Mouse (Mus musculus): ENCODE measurements around the gene Nucks1. TPM values are rescaled to one million over a fixed set of nuclear protein-coding genes. Genes with fewer than 3 reads are reported as not detected.
"Not testable (repeated sequence)": the region's sequence is repeated elsewhere in the genome, so short reads cannot be mapped to it uniquely, and the experiment has no call there.

The Nucks1 gene
- polyA plus RNA-seq, 1 experiment, result 4.7 TPM

GRCm38 (mm10) chr1:131891436-131891835 lies 18.9 kb upstream of the Nucks1 start:
- H3K27ac ChIP-seq (ENCODE audit: control insufficient read depth, insufficient read depth, low read depth, low read length), result no peak overlapping the region

GRCm38 (mm10) chr1:131902679-131903078 lies 7.7 kb upstream of the Nucks1 start:
- H3K36me3 ChIP-seq (ENCODE audit: control insufficient read depth, insufficient read depth, low read length), result no peaks in the 10 kb centered on the region
- no peak overlapping the region for H3K4me3 ChIP-seq (ENCODE audit: control insufficient read depth, low read depth, low read length)
- no peak overlapping the region for H3K27ac ChIP-seq (ENCODE audit: control insufficient read depth, insufficient read depth, low read depth, low read length)
- H3K4me1 ChIP-seq (ENCODE audit: control insufficient read depth, insufficient read depth, low read length), result no peaks in the 10 kb centered on the region
- no peaks in the 10 kb centered on the region for H3K27me3 ChIP-seq (ENCODE audit: control insufficient read depth, insufficient read depth, low read length)
- TF ChIP-seq CTCF (IDR thresholded peaks at IDR 0.05; ENCODE audit: control insufficient read depth, insufficient read depth, insufficient replicate concordance, low read depth, low read length) (no peak), POLR2A (IDR thresholded peaks at IDR 0.05; ENCODE audit: control insufficient read depth, low read depth, low read length) (no peak)

More at GRCm38 (mm10) chr1:131891436-131891835, 18.9 kb upstream of the Nucks1 start:
- TF ChIP-seq POLR2A (IDR thresholded peaks at IDR 0.05; ENCODE audit: control insufficient read depth, low read depth, low read length) (no peak), CTCF (IDR thresholded peaks at IDR 0.05; ENCODE audit: control insufficient read depth, insufficient read depth, insufficient replicate concordance, low read depth, low read length) (no peak)
- no peaks in the 10 kb centered on the region for H3K36me3 ChIP-seq (ENCODE audit: control insufficient read depth, insufficient read depth, low read length)
- H3K4me3 ChIP-seq (ENCODE audit: control insufficient read depth, low read depth, low read length), result no peak overlapping the region
- H3K4me1 ChIP-seq (ENCODE audit: control insufficient read depth, insufficient read depth, low read length), result no peaks in the 10 kb centered on the region
- no peaks in the 10 kb centered on the region for H3K27me3 ChIP-seq (ENCODE audit: control insufficient read depth, insufficient read depth, low read length)

GRCm38 (mm10) chr1:131903251-131903650 lies 7.1 kb upstream of the Nucks1 start:
- H3K4me3 ChIP-seq (ENCODE audit: control insufficient read depth, low read depth, low read length), result no peak overlapping the region
- no peaks in the 10 kb centered on the region for H3K4me1 ChIP-seq (ENCODE audit: control insufficient read depth, insufficient read depth, low read length)
- H3K27me3 ChIP-seq (ENCODE audit: control insufficient read depth, insufficient read depth, low read length), result no peaks in the 10 kb centered on the region
- TF ChIP-seq CTCF (IDR thresholded peaks at IDR 0.05; ENCODE audit: control insufficient read depth, insufficient read depth, insufficient replicate concordance, low read depth, low read length), result no peak
- no peak for TF ChIP-seq POLR2A (IDR thresholded peaks at IDR 0.05; ENCODE audit: control insufficient read depth, low read depth, low read length)
- no peaks in the 10 kb centered on the region for H3K36me3 ChIP-seq (ENCODE audit: control insufficient read depth, insufficient read depth, low read length)
- no peak overlapping the region for H3K27ac ChIP-seq (ENCODE audit: control insufficient read depth, insufficient read depth, low read depth, low read length)

- Histone ChIP-seq H3K36me3 (ENCODE audit: control insufficient read depth, insufficient read depth, low read length) (no peaks in the 10 kb centered on the region), H3K4me1 (ENCODE audit: control insufficient read depth, insufficient read depth, low read length) (no peaks in the 10 kb centered on the region), H3K4me3 (ENCODE audit: control insufficient read depth, low read depth, low read length) (no peak overlapping the region), H3K27me3 (ENCODE audit: control insufficient read depth, insufficient read depth, low read length) (no peaks in the 10 kb centered on the region), H3K27ac (ENCODE audit: control insufficient read depth, insufficient read depth, low read depth, low read length) (no peak overlapping the region)
- TF ChIP-seq POLR2A (IDR thresholded peaks at IDR 0.05; ENCODE audit: control insufficient read depth, low read depth, low read length) (no peak), CTCF (IDR thresholded peaks at IDR 0.05; ENCODE audit: control insufficient read depth, insufficient read depth, insufficient replicate concordance, low read depth, low read length) (no peak)
Observed at GRCm38 (mm10) chr1:131905497-131905896, 4.8 kb upstream of the Nucks1 start.

GRCm38 (mm10) chr1:131908456-131908855 lies 1.9 kb upstream of the Nucks1 start:
- H3K27ac ChIP-seq (ENCODE audit: control insufficient read depth, insufficient read depth, low read depth, low read length), result no peak overlapping the region
- TF ChIP-seq CTCF (IDR thresholded peaks at IDR 0.05; ENCODE audit: control insufficient read depth, insufficient read depth, insufficient replicate concordance, low read depth, low read length), result no peak
- no peak for TF ChIP-seq POLR2A (IDR thresholded peaks at IDR 0.05; ENCODE audit: control insufficient read depth, low read depth, low read length)
- H3K4me3 ChIP-seq (ENCODE audit: control insufficient read depth, low read depth, low read length), result no peak overlapping the region
- no peaks in the 10 kb centered on the region for H3K36me3 ChIP-seq (ENCODE audit: control insufficient read depth, insufficient read depth, low read length)
- no peaks in the 10 kb centered on the region; the same call in 1 of the 2 replicates for H3K4me1 ChIP-seq (ENCODE audit: control insufficient read depth, insufficient read depth, low read length)
- H3K27me3 ChIP-seq (ENCODE audit: control insufficient read depth, insufficient read depth, low read length), result no peaks in the 10 kb centered on the region

GRCm38 (mm10) chr1:131909236-131909635 lies 1.1 kb upstream of the Nucks1 start:
- H3K27me3 ChIP-seq (ENCODE audit: control insufficient read depth, insufficient read depth, low read length); H3K4me1 ChIP-seq (ENCODE audit: control insufficient read depth, insufficient read depth, low read length); H3K4me3 ChIP-seq (ENCODE audit: control insufficient read depth, low read depth, low read length); H3K27ac ChIP-seq (ENCODE audit: control insufficient read depth, insufficient read depth, low read depth, low read length); H3K36me3 ChIP-seq (ENCODE audit: control insufficient read depth, insufficient read depth, low read length): not testable (repeated sequence)

- no peaks in the 10 kb centered on the region; the same call in 1 of the 2 replicates for H3K4me1 ChIP-seq (ENCODE audit: control insufficient read depth, insufficient read depth, low read length)
- H3K27me3 ChIP-seq (ENCODE audit: control insufficient read depth, insufficient read depth, low read length), result no peaks in the 10 kb centered on the region
- H3K27ac ChIP-seq (ENCODE audit: control insufficient read depth, insufficient read depth, low read depth, low read length), result peak overlapping the region; percentile 91
- TF ChIP-seq CTCF (IDR thresholded peaks at IDR 0.05; ENCODE audit: control insufficient read depth, insufficient read depth, insufficient replicate concordance, low read depth, low read length) (no peak), POLR2A (IDR thresholded peaks at IDR 0.05; ENCODE audit: control insufficient read depth, low read depth, low read length) (peak; percentile 7)
- peak overlapping the region; percentile 93 for H3K4me3 ChIP-seq (ENCODE audit: control insufficient read depth, low read depth, low read length)
- H3K36me3 ChIP-seq (ENCODE audit: control insufficient read depth, insufficient read depth, low read length), result no peaks in the 10 kb centered on the region
Observed at GRCm38 (mm10) chr1:131910674-131911558, 582 bp downstream of the Nucks1 start.

All from testis, adult 2 months (tissue).